Mouse (Mus musculus): ENCODE results near the gene Commd8. TPM values are rescaled to one million over a fixed set of nuclear protein-coding genes. Genes with fewer than 3 reads are reported as not detected.

Gene Commd8
- 10 to 100 TPM; 86.4 to 93.9 (median 92.0) TPM for total RNA-seq (2022)

GRCm38 (mm10) chr5:72167594-72168284 lies at the start of gene Commd8:
TSS of gene Commd8 (minus strand) at chr5:72168189.
- DNase-seq (ENCODE audit: low spot score in 2 of 2) = peak; percentile 89 to 94

GRCm38 (mm10) chr5:72211741-72212140 lies 43.8 kb upstream of the Commd8 start:
- no peak for DNase-seq (ENCODE audit: low spot score in 2 of 2)

GRCm38 (mm10) chr5:72210812-72211139 lies 42.8 kb upstream of the Commd8 start:
- DNase-seq (ENCODE audit: low spot score in 2 of 2) = no peak

GRCm38 (mm10) chr5:72210123-72210811 lies 42.3 kb upstream of the Commd8 start:
- no peak for DNase-seq (ENCODE audit: low spot score in 2 of 2)

GRCm38 (mm10) chr5:72208515-72208914 lies 40.5 kb upstream of the Commd8 start:
- DNase-seq (ENCODE audit: low spot score in 2 of 2) = no peak

GRCm38 (mm10) chr5:72205271-72205670 lies 37.3 kb upstream of the Commd8 start:
- no peak for DNase-seq (ENCODE audit: low spot score in 2 of 2)

GRCm38 (mm10) chr5:72204507-72204906 lies 36.5 kb upstream of the Commd8 start:
- DNase-seq (ENCODE audit: low spot score in 2 of 2) = no peak

GRCm38 (mm10) chr5:72203734-72204073 lies 35.7 kb upstream of the Commd8 start:
- DNase-seq (ENCODE audit: low spot score in 2 of 2) = no peak

GRCm38 (mm10) chr5:72203028-72203733 lies 35.2 kb upstream of the Commd8 start:
- peak; percentile 68 to 72 for DNase-seq (ENCODE audit: low spot score in 2 of 2)

- DNase-seq (ENCODE audit: low spot score in 2 of 2) = no peak
Measured at GRCm38 (mm10) chr5:72202016-72202415, 34.0 kb upstream of the Commd8 start.

GRCm38 (mm10) chr5:72201600-72201999 lies 33.6 kb upstream of the Commd8 start:
- no peak for DNase-seq (ENCODE audit: low spot score in 2 of 2)

- DNase-seq (ENCODE audit: low spot score in 2 of 2) = no peak
Measured at GRCm38 (mm10) chr5:72195442-72195841, 27.5 kb upstream of the Commd8 start.

- DNase-seq (ENCODE audit: low spot score in 2 of 2) = no peak
Measured at GRCm38 (mm10) chr5:72191932-72192331, 23.9 kb upstream of the Commd8 start.

- no peak for DNase-seq (ENCODE audit: low spot score in 2 of 2)
Measured at GRCm38 (mm10) chr5:72191154-72191553, 23.2 kb upstream of the Commd8 start.

- no peak for DNase-seq (ENCODE audit: low spot score in 2 of 2)
Measured at GRCm38 (mm10) chr5:72184437-72185100, 16.6 kb upstream of the Commd8 start.

GRCm38 (mm10) chr5:72183929-72184328 lies 15.9 kb upstream of the Commd8 start:
- no peak for DNase-seq (ENCODE audit: low spot score in 2 of 2)

GRCm38 (mm10) chr5:72182804-72183203 lies 14.8 kb upstream of the Commd8 start:
- DNase-seq (ENCODE audit: low spot score in 2 of 2) = no peak

GRCm38 (mm10) chr5:72181194-72181593 lies 13.2 kb upstream of the Commd8 start:
- DNase-seq (ENCODE audit: low spot score in 2 of 2) = no peak

GRCm38 (mm10) chr5:72175530-72175929 lies 7.5 kb upstream of the Commd8 start:
- DNase-seq (ENCODE audit: low spot score in 2 of 2) = no peak

GRCm38 (mm10) chr5:72175050-72175449 lies 7.1 kb upstream of the Commd8 start:
- no peak for DNase-seq (ENCODE audit: low spot score in 2 of 2)

- DNase-seq (ENCODE audit: low spot score in 2 of 2) = no peak
Measured at GRCm38 (mm10) chr5:72173521-72173920, 5.5 kb upstream of the Commd8 start.

- no peak for DNase-seq (ENCODE audit: low spot score in 2 of 2)
Measured at GRCm38 (mm10) chr5:72172675-72173074, 4.7 kb upstream of the Commd8 start.

All from left cerebral cortex, adult 8-10 months (tissue).